Mouse (Mus musculus) frontal cortex, adult 2 months (tissue): ENCODE results near the gene Nova1. TPM values are rescaled to one million over a fixed set of nuclear protein-coding genes. Genes with fewer than 3 reads are reported as not detected.
A peak's percentile ranks its signal among the peaks of the same experiment; 100 is the strongest.

ENCODE experiments used
- DNase-seq, 2 experiments: peaks; one replicate each; pipeline ENCODE4 v3.0.0; 2022; ENCODE audit warnings: low spot score in 1 of 2; ENCODE audit errors: extremely low spot score in 1 of 2
- polyA plus RNA-seq: library from polyadenylated mRNA; depleted of rRNA; stranded (reverse); fragments of >200 nt; gene quantifications from 2 replicates; pipeline ENCODE4 v1.2.3, GENCODE M21; 2012; rRNA removed

Gene Nova1
- 20.9 and 22.9 TPM in 2 replicates for polyA plus RNA-seq

DNA sequence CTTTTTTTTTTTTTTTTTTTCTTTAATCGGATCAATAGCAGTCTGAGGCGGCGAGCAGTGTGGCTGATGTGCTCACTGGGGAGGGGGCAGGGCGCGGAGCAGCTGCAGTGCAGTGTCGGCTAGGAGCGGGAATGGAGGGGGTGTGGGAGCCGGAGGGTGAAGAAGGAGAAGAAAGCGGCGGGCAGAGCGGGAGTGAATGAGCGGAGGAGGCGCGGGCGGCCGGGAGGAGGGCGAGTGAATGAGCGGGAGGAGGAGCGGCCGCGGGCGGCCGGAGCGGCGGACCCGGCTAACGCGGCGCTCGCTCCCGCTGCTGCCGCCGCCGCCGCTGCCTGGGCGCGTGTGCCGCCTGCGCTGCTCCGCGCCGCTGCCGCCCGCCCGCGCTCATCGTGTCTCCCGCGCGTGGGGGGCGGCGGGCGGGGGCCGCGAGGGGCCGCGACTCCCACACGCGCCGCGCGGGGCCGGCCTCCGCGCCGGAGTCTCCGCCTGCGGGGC, at the start of gene Nova1:
Gene Nova1, minus strand, starts transcription at position 74 of the 492 bp plus-strand sequence.
- peak; percentile 51 to 78 for DNase-seq

DNA sequence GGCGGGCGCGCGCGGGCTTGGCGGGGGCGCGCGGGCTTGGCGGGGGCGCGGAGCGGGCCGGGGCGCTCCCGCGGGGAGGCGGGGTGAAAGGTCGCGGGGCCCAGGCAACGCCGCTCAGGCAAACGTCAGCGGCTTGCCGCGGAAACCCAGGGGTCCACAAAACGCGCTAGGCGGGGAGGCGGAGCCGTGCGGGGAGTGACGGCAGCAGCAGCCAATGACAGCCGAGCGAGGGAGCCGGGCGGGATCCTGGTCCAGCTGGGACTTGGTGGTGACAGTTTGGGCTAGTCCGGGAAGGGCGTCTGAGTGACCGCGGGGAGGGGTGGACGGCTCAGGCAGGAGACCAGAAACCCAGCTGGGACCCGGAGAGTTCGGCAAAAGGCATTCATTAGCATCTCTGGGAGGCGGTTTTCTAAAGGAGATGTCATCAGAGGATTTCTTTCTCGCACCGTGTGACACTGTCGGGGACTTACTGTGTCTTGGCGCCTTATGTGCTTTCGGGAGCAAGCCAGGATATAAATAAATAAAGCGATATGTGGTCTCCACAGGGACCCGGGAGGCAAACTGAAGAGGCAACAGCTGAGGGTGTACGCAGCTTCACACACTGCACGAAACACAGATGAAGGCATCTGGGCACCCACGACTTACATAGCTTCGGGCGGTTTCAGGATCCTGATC, 756 bp upstream of the Nova1 start:
- DNase-seq, result peak; percentile 92 to 98

DNA sequence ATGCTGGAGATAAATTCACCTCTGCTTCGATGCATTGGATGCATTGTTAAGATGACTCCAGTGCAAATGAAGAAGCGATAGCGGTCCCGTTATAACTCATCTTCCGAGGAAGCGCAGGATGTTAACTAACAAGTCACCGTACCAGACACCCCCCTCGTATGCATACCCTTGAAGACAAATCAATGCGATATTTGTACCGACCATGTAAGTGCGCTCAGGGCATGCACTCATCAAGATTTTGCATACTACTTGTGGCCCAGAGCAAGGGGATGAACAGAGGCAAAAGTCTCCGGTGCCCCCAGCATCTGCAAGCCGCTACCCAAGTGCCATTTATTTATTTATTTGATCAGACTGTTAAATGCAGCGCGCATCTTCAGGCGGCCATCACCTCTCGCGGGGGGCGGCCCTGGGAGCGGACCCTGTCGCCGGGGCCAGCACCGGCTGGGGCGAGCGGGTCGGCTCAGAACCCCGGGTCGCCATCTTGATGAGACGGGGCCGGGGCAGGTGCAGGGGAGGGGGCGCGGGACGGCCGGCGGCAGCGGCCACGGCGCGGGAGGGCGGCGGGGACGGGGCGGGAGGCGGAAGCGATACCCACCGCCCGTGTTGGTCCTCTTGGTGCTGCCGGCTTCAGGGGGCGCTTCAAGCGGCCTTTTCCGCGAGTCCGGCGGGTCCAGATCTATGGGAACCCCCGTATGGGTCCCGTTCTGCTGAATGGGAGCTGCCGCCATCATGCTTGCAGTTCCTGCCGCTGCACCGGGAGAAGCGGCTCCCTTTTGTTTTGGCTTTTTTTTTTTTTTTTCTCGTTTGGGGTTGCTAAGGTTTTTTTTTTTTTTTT, 491 bp downstream of the Nova1 start:
- DNase-seq, result peak; percentile 20 to 44

DNA sequence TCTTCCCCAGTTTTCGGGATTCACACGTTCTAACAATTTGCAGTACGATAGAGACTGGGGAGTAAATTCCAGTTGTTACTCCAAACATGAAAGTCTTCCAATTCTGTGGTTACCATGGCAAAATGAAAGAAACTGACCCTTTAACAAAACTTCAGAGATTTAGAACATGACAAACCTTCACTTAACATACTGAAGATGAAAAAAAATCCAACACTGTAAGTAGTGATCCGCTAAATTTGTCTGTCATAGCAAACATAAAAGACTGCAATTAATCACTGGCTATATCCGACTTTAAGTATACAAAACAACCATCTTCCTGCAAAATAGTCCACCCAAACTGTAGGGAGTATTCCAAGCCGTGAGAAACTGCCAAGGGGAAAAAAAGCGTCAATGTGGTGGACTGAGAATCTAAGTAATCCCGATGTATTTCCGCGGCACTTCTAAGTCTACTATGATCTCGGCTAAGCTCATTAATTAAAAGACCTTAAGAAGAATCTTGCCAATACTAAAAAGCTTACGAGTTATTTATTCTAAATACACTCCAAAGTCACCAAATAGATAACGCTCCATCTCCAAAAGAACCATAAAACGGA, 1.4 kb downstream of the Nova1 start:
- no peak for DNase-seq

DNA sequence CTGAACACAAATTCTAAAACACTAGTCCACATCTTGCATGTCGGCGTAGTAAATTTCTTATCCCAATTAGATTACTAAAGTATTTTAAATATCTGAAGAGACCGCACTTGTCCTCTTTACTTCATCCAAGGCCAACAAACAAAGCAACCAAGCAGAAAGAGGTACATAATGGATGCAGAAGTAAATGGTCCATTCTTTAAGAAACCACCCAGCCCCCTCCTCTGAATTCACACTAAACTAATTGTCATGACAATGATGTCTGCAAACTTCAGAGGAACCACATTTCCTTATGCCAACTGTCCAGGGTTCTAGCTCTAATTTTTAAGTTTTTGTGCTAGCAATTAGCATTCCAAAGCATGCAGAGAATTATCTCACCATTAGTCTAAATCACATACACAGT, 2.4 kb downstream of the Nova1 start:
- no peak for DNase-seq

DNA sequence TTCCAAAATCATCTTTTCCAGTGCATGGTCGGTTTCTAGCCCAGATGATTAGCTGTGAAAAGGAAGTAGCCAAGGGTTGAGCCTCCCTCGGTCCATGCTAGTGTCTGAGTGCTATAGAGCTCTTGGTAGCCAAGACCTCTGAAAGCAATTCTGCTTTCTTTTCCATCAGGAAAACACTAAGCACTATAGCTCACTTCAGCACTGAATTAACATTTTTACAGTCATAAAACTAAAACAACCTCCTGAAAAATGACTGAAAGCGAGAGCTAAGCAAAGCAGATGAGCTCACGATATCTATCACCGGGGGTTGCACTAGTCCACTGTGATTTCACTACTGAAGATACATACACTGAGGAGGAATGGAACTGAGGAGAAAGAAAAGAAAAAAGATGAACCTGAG, 3.0 kb downstream of the Nova1 start:
- no peak for DNase-seq

DNA sequence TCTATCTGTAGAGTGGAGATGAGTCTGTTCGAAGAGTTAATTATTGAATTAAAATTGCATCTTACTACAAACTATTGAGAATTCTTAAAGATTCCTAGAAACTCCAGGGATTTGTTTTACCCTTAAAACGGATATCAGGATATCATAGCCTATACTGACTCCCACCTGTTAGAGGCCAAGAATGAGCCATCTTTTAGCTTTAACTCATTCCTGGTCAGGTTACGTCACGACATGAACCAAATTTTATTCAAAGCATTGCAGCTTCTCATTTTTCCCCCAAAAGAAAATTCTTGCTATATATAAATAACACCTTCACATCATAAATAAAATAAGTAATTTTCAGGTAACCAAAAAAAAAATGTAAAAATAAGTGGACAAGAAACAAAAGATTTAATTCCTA, 3.9 kb downstream of the Nova1 start:
- no peak for DNase-seq

DNA sequence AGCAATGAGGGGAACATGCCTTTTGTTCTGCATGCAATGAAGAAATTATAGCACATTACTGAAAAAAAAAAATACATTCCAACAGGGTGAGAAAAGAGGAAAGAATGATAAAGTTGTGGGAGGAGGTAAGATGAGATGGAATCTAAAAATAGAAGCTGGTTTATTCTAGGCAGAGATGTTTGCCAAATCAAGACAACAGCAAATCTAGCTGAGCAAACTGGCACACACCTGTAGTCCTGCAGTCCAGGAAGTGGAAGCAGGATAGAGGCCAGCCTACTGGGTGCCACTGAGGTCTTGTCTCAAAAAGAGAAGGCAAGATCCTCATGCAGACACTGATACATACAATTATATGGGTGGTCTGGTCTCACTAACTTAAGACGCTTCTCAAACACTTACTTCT, 17.4 kb downstream of the Nova1 start:
- no peak for DNase-seq

DNA sequence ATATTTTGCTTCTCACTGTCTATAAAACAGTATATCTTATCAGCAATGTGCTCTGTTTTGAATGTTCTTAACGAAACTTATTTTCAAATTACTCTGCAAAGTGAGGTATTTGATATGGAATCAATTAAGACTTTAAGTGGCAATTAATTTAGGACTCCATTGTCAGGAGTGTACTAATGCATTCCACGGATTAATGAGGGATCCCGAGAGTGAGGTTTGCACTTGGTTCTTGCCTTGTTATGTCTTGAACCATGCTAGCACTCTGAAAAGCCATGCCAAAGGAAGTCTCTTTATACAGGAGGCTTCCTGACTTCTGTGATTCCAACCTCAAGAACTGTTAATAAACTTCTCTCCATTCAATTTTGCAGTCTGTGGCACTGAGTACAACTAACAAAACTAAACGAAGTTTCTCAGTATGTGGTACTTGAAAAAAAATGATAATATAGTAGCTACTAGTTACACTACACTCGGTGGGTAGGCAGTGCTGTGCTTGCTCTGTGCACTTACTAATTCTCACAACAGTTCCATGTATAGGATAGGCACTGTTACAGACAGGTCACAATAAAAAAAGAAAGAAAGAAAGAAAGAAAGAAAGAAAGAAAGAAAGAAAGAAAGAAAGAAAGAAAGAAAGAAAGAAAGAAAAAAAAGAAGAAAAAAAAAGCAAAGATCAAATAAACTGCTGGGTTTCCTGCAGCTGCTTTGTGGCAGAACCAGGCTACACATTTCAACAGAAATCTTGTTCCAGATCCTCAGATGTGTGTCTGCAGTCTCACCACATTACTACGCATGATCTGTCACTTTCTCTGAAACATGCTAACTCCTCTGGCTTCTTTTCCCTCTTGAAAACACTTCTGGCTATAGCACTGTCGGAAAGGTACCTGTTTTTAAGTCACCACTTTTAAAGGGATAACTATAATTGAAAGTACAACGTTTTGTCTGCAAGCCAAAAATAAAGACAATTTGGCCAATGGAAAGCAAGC, 36.1 kb downstream of the Nova1 start:
- no peak for DNase-seq

DNA sequence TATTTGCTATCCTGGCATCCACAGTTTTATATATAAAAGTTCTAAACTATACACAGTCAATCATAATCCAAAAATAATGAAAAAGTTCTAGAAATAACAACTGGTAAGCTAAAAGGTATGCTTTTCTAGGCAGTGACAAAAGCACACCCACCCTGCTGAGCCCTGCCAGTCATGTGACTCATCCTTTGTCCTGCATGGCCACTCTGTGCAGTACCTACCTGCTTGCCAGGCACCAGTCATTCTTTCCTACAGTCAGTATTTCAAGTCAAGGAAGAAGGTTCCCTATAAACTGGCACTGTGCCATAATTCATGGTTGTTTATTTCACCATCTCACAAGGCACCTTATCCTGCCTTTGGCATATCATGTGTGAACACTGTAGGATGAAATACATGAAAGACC, 37.2 kb downstream of the Nova1 start:
- DNase-seq, result no peak

DNA sequence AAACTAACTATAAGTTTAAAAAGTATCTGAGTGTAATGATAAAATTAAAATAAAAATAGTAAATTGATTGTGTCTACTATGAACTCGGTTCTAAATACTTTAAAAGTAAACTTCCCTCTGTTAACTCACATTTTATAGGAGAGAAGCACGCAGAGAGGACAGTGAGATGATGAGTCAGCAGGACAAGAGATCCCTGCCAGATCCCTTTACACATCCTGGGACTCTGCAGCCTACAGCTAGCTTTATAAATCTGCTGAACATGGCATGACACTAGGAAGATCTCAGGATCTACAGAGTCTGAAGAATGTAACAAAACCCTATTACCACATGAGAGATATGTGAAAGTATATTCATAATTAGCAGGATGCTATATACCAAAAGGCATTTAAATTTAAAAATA, 37.7 kb downstream of the Nova1 start:
- DNase-seq, result no peak

DNA sequence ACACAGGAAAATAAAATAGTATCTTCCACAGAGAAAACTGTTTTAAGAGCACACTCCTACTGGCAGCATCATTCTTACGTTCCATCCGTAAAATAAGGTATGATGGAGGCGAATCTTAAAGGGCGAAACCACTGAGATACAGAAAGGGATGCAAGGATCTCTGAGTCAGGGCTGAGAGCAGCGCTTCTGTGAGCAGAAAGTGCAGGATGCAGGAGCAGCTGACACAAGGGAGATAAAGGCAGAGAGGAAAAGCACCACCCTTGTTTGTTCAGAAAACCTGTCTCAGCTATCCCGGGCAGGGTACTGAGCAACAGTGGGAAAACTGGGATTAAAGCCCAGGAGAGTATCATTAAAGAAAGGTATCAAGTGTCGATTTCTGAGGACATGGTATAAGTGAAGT, 59.3 kb downstream of the Nova1 start:
- DNase-seq, result no peak

DNA sequence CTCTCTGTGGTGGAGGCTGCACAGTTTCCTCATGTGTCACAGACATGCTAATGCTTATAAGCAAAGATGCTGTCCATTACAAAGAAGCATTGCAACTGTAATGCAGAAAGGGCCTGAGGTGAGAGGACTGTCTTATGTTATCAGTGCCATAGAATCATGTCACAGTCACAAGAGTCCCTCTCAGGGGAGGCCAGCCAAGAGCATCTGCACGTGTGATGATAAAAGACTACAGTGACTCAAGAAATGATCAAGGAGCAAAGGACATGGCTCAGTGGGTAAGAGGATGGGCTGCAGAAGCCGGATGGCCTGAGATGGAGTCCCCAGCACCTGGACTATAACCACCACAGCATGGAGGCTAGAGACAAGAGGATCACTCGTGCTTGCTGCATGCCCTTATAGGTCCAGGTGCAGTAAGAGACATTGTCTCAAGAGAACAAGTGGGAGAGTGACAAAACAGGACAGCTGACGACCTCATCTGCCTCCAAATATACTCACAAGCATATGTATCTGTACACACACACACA, 64.3 kb downstream of the Nova1 start:
- DNase-seq, result no peak

DNA sequence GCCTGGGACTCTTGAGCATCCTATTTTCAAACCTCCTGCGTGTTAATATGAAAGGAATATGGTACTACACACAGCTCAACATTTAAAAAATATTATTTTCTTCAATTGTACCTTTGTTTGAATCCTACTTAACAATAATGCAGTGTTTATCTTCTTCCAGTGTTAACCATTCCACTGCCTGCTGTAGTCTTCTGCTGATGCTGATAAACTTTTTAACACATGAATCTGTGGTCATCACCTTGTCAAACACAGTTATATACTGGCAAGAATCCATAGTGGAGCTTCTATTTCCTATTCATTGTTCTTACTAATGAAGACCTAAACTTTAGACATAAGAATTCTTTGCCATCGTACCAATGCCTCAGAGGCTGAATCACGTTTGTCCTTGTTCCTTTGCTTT, 65.6 kb downstream of the Nova1 start:
- DNase-seq, result no peak

DNA sequence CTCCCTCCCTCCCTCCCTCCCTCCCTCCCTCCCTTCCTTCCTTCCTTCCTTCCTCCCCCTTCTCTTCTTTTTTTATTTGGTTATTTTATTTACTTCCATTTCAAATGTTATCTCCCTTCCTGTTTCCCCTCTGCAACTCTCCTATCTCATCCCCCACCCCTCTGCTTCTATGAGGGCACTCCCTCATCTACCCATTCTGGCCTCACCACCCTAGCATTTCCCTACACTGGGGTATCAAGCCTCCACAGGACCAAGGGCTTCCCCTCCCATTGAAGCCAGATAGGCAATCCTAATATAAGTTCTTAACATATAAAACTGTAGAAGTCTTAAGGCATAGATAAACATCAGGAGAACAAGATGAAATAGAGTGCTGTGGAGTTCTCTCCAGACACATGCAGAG, 85.5 kb downstream of the Nova1 start:
- no peak for DNase-seq

DNA sequence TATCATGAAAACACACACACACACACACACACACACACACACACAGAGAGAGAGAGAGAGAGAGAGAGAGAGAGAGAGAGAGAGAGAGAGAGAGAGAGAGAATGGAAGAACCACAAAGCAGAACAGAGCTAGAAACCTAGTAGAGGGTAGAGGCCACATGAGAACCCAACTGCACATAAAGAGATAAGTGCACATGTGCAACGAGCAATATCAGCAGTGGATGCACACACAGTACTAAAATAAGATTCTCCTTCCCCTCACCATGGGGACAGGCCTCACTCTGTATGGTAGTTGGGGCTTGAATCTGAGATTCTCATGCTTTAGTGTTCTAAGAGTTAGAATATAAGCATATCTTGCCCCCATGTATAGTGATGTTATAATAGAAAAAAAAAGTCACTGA, 86.8 kb downstream of the Nova1 start:
- DNase-seq, result no peak

DNA sequence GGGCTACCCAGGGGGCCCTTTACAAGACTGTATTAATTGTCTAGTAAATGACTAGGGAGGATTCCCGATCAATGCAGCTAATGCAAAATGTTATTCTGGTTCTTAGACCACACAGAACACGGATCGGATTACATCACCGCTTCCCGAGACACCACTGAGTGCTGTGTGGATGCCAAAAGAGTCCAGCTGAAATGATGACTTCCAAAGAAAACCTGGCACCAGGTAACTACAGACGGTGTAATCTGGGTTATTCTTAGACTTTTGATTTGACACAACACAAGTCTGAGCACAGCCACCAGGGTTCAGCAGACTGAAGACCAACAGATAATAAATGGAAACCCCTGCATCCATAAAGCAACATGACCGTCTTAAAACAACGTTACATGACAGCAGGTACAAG, 96.8 kb downstream of the Nova1 start:
- no peak for DNase-seq

DNA sequence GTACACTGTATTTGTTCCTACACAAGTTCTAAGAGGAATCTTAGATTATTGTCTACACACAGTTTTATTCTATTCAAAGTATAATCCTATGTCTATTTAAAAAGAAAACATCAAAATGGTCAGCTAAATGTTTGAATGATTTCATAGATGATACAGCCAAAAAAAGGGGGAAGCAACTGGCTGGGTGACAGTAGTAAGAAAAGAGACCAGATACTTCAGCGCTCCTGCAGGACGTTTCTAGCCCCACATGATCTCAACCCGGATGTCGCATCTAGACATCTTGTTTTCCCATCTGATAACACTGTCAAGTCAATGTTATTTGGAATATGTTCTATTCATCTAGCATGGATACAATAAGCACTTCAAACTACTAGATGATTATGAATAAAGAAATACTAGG, 99.7 kb downstream of the Nova1 start:
- no peak for DNase-seq

DNA sequence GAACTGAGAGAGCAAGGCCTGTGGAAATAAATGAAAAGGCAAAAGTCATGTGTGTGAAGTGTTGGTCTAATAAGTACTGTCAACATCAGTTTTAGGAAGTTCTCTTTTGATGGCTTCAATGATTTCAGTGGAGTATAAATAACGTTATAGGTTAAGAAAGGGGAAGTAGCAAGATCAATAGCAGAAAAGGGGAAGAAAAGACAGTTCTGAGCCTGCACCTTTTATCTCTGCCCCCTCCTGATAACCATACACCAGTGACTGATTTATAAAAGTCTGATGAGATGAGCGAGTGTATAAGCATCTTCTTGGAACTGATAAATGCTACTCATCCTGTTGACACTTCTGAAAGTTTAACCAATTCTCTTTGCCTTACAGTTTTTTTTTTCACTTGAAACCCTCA, 108.6 kb downstream of the Nova1 start:
- no peak for DNase-seq

DNA sequence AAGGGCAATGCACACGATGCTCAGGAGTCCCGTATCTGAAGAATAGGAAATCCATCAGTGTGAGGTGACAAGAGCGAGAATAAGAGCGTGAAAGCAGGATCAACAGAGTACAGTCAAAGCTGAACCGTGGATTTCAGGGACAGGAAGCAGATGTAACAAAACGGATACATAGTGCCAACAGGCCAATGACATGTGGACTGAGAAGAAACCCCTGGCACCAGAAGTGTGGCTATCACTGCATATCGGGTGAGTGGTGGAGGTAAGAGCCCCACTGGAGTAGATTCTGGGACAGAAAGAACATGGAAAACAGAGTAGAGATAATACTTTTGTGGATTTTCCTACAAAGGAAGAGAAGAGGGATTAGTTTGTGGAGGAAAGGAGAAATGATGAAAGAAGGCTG, 109.3 kb downstream of the Nova1 start:
- no peak for DNase-seq
